ENCODE assay signal across 10 mouse cellular contexts in the genomic region with DNA sequence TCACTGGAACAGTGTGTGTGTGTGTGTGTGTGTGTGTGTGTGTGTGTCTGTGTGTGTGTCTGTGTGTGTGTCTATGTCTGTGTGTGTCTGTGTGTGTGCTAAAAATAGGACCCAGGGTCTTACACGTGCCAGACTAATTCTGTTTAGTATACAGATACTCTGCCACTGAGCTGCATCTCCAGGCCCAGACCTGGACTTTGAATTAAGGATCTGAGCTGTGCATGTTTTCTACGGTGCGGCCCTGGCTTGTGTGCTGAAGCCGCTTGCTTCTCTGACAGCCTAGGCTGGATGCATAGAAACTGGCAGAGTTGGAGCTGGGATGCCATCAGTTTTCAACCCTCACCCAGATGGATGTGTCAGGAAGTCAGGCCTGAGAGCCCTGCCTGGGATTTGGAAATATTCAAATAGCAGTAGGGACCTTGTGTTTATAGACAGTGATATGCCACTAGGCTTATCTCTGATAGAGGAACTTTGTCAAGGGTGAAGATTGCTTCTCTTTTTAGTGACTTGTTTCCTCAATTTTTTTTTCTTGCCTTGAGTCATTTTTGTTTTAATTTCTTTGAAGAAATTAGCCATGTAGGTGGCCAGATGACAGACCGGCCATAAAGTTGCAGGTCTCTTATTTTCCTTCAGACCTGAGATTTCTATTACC. TPM values are rescaled to one million over a fixed set of nuclear protein-coding genes. Genes with fewer than 3 reads are reported as not detected.
"Had no signal": no experiment of that assay in that cellular context is flagged by ENCODE, and none has a peak within 500 bp of the region (broad histone marks: within the 10 kb centered on the region; RNA-seq: fewer than 3 reads in every experiment).

No protein-coding gene starts in this region.

- H3K36me3 ChIP-seq: limb, embryonic 15.5 days; liver, embryonic 12.5 days; midbrain, embryonic 10.5 days; neural tube, embryonic 15.5 days had no signal

- H3K4me3 ChIP-seq: limb, embryonic 15.5 days; liver, embryonic 12.5 days; midbrain, embryonic 10.5 days; myocyte; neural tube, embryonic 15.5 days had no signal

- H3K4me2 ChIP-seq: limb, embryonic 15.5 days; liver, embryonic 12.5 days; neural tube, embryonic 15.5 days had no signal

- H3K27me3 ChIP-seq: limb, embryonic 15.5 days; neural tube, embryonic 15.5 days had no signal

- DNase-seq: kidney, adult 2 months; kidney, postnatal 25 days; lung, postnatal 14 days; midbrain, embryonic 14.5 days; thymus, postnatal 36 days had no signal

- H3K27ac ChIP-seq: limb, embryonic 15.5 days; liver, embryonic 12.5 days; midbrain, embryonic 10.5 days; neural tube, embryonic 15.5 days had no signal

- H3K9me3 ChIP-seq: limb, embryonic 15.5 days; liver, embryonic 12.5 days; midbrain, embryonic 10.5 days; neural tube, embryonic 15.5 days had no signal

- ATAC-seq: liver, embryonic 12.5 days had no signal

- H3K4me1 ChIP-seq: limb, embryonic 15.5 days; liver, embryonic 12.5 days; neural tube, embryonic 15.5 days had no signal

- H3K9ac ChIP-seq: limb, embryonic 15.5 days; liver, embryonic 12.5 days; neural tube, embryonic 15.5 days had no signal

RNA-seq across cellular contexts. Expression of a gene that starts 11.4 kb away (rescaled TPM):
- polyA plus RNA-seq: myocyte had no signal
